Mouse (Mus musculus) stomach, postnatal 0 days (tissue): Measurements from ENCODE around the gene Rxrb.

ENCODE experiments used
- CTCF ChIP-seq: IDR thresholded peaks from 2 replicates; pipeline ENCODE4 v1.5.1; 2016; ENCODE audit warnings: antibody characterized with exemption, low read depth, mild to moderate bottlenecking, moderate library complexity
- EP300 ChIP-seq: optimal IDR thresholded peaks from 2 replicates; pipeline ENCODE3; 2016; ENCODE audit warnings: antibody characterized with exemption

DNA sequence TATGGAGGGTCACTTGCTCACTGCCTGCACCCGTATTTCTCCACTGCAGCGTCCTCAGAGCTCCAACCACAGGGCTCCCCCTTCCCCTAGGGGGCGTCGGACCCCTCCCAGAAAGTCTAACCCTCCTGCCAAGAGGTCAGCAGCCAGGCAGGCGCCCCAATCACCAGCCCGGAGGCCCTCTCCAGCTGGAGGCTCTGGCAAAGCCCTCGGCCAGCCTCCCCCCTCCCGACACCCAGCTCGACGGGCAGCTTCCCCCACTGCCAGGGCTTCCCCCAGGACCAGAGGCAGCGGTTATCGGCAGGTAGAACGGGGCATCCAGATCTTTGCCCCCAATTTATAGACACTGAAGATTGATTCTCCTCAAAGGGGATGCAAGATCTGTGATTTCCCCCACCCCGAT, 14.3 kb downstream of the Rxrb start:
- TF ChIP-seq CTCF, result no peak
- no peak for TF ChIP-seq EP300
